Mouse (Mus musculus): ENCODE results near the gene Apip. TPM values are rescaled to one million over a fixed set of nuclear protein-coding genes. Genes with fewer than 3 reads are reported as not detected.

Apip gene
- polyA plus RNA-seq, 1 experiment from 2014 or later, result 68.1 TPM

DNA sequence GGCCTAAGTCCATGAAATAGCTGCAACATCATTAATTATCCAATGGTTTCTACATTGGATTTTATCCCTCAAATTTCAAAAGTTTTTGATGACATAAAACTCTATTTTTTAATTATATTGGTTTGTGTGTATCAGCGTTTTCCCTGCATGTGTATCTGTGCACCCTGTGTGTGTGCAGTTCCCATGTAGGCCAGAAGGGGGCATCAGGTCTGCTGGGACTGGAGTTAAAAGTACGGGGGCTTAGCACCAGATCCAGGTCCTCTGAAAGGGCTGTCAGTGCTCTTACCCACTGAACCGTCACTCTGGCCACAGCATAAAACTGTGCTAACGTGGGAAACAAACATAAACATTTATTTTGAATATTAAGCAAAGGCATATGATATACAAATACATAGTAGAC is 14.6 kb downstream of the Apip start:
- no peak for ATAC-seq (ENCODE audit: low FRiP score, low TSS enrichment)
- H3K36me3 ChIP-seq (ENCODE audit: insufficient read depth, low read length), result peaks cover 7% of the 10 kb centered on the region
- H3K4me1 ChIP-seq (ENCODE audit: insufficient read depth, low read length), result no peaks in the 10 kb centered on the region
- H3K4me3 ChIP-seq (ENCODE audit: low read length), result no peak overlapping the region
- H3K9ac ChIP-seq (replicated peaks; ENCODE audit: low read length), result no peak overlapping the region
- no peaks in the 10 kb centered on the region for H3K9me3 ChIP-seq (ENCODE audit: low read length)
- WGBS, result 94% methylated on average over 4 of the region's 4 CpGs
- no peaks in the 10 kb centered on the region for H3K27me3 ChIP-seq (ENCODE audit: insufficient read depth, low read length)
- no peak overlapping the region for H3K27ac ChIP-seq (ENCODE audit: low read length)
- no peak overlapping the region for H3K4me2 ChIP-seq (replicated peaks; ENCODE audit: low read depth, low read length)

DNA sequence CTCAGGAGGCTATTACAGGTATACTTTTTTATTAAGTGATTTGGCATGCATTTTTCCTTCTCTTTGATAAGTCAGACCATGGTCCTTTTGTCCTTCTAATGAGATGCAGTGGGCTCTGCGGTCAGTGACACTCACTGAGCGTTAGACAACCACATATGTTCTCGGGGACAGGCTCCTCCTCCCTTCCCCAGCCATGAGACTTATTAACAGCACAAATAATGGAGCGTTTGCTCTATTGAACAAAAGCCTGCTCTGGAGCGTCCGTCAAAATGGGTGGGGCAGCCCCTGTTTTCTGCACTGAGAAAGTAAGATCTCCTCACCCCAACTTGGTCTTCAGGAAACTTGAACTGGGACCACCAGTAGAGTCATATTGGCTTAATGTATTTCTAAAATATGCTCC is 16.0 kb downstream of the Apip start:
- Histone ChIP-seq H3K4me2 (replicated peaks; ENCODE audit: low read depth, low read length) (no peak overlapping the region), H3K4me1 (ENCODE audit: insufficient read depth, low read length) (no peaks in the 10 kb centered on the region), H3K9me3 (ENCODE audit: low read length) (no peaks in the 10 kb centered on the region), H3K4me3 (ENCODE audit: low read length) (no peak overlapping the region), H3K9ac (replicated peaks; ENCODE audit: low read length) (no peak overlapping the region), H3K27ac (ENCODE audit: low read length) (no peak overlapping the region), H3K36me3 (ENCODE audit: insufficient read depth, low read length) (peaks cover 17% of the 10 kb centered on the region), H3K27me3 (ENCODE audit: insufficient read depth, low read length) (no peaks in the 10 kb centered on the region)
- ATAC-seq (ENCODE audit: low FRiP score, low TSS enrichment), result no peak
- WGBS, result 78% methylated on average over 6 of the region's 6 CpGs

DNA sequence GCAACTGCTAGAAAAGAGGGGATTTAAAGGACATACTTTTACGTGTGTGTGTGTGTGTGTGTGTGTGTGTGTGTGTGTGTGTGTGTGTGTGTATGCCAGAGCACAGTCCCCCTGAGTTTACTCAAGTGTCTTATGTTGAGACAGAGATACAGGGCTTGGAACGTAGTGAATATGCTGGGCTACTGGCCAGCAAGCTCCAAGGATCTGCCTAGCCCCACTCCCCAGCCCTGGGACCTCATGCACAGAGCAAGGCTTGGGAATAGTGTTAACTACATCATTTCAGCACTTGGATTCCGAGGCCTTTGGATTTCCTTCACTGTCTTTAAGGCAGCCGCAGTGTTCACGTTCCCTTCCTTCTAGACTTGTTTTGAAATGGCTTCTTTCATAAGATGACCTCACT is 29.1 kb downstream of the Apip start:
- H3K27ac ChIP-seq (ENCODE audit: low read length), result no peak overlapping the region
- H3K4me2 ChIP-seq (replicated peaks; ENCODE audit: low read depth, low read length), result no peak overlapping the region
- no peaks in the 10 kb centered on the region for H3K36me3 ChIP-seq (ENCODE audit: insufficient read depth, low read length)
- no peaks in the 10 kb centered on the region for H3K27me3 ChIP-seq (ENCODE audit: insufficient read depth, low read length)
- no peak overlapping the region for H3K4me3 ChIP-seq (ENCODE audit: low read length)
- no peaks in the 10 kb centered on the region for H3K4me1 ChIP-seq (ENCODE audit: insufficient read depth, low read length)
- no peak overlapping the region for H3K9ac ChIP-seq (replicated peaks; ENCODE audit: low read length)
- H3K9me3 ChIP-seq (ENCODE audit: low read length), result no peaks in the 10 kb centered on the region
- 65% methylated on average over 5 of the region's 5 CpGs for WGBS
- ATAC-seq (ENCODE audit: low FRiP score, low TSS enrichment), result no peak

GRCm38 (mm10) chr2:103106172-103106571 is 32.7 kb downstream of the Apip start:
- no peak overlapping the region for H3K4me3 ChIP-seq (ENCODE audit: low read length)
- no peaks in the 10 kb centered on the region for H3K9me3 ChIP-seq (ENCODE audit: low read length)
- WGBS, result 80% methylated on average over 2 of the region's 2 CpGs
- ATAC-seq (ENCODE audit: low FRiP score, low TSS enrichment), result no peak
- H3K27me3 ChIP-seq (ENCODE audit: insufficient read depth, low read length), result no peaks in the 10 kb centered on the region
- H3K4me2 ChIP-seq (replicated peaks; ENCODE audit: low read depth, low read length), result no peak overlapping the region
- no peak overlapping the region for H3K27ac ChIP-seq (ENCODE audit: low read length)
- no peak overlapping the region for H3K9ac ChIP-seq (replicated peaks; ENCODE audit: low read length)
- no peaks in the 10 kb centered on the region for H3K36me3 ChIP-seq (ENCODE audit: insufficient read depth, low read length)
- H3K4me1 ChIP-seq (ENCODE audit: insufficient read depth, low read length), result no peaks in the 10 kb centered on the region

DNA sequence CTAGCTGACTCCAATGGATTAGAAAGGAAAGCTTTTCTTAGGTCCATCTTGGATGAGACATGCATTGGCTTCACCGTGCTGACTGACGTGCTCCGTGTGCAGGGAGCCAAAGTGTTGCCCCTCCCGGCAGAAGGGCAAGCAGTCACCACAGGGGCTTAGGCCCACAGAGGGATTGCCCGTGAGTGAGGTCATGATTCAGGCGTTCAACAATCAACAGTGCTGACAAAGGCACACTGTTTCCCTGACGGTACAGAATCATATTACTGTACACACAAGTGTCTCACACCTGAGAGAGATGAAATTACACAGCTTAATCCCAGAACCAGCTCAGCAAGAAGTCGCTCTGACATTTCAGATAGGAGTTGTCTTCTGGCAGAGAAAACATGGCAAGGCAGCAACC is 38.2 kb downstream of the Apip start:
- Histone ChIP-seq H3K4me3 (ENCODE audit: low read length) (no peak overlapping the region), H3K9me3 (ENCODE audit: low read length) (no peaks in the 10 kb centered on the region), H3K27me3 (ENCODE audit: insufficient read depth, low read length) (no peaks in the 10 kb centered on the region), H3K36me3 (ENCODE audit: insufficient read depth, low read length) (no peaks in the 10 kb centered on the region), H3K4me2 (replicated peaks; ENCODE audit: low read depth, low read length) (no peak overlapping the region), H3K9ac (replicated peaks; ENCODE audit: low read length) (no peak overlapping the region), H3K4me1 (ENCODE audit: insufficient read depth, low read length) (peaks cover 5% of the 10 kb centered on the region; the same call in 1 of the 2 replicates), H3K27ac (ENCODE audit: low read length) (no peak overlapping the region)
- no peak for ATAC-seq (ENCODE audit: low FRiP score, low TSS enrichment)
- 40% methylated on average over 8 of the region's 8 CpGs for WGBS

DNA sequence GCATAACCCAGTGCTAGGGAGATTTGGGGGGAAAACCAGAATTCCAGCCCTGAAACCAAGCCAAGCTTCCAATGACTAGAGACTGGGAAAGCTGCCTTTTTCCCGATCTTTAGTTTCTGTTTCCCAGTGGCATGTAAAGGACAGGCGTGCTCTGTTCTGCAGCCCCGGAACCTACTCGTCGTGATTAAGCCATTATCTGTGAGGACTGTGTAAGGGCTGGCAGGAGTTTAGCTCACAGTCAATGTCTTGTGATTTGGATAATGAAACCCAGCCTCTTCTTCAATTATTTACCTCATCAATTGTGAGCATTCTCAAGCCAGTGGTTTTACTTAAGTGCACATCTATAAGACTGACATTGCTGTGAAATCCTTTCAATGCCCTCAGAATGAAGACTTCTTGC is 43.7 kb downstream of the Apip start:
- no peak overlapping the region for H3K4me2 ChIP-seq (replicated peaks; ENCODE audit: low read depth, low read length)
- WGBS, result 80% methylated on average over 5 of the region's 5 CpGs
- ATAC-seq (ENCODE audit: low FRiP score, low TSS enrichment), result no peak
- peaks cover 3% of the 10 kb centered on the region; the same call in 1 of the 2 replicates for H3K4me1 ChIP-seq (ENCODE audit: insufficient read depth, low read length)
- no peaks in the 10 kb centered on the region for H3K27me3 ChIP-seq (ENCODE audit: insufficient read depth, low read length)
- H3K9me3 ChIP-seq (ENCODE audit: low read length), result no peaks in the 10 kb centered on the region
- no peaks in the 10 kb centered on the region for H3K36me3 ChIP-seq (ENCODE audit: insufficient read depth, low read length)
- H3K4me3 ChIP-seq (ENCODE audit: low read length), result no peak overlapping the region
- no peak overlapping the region for H3K9ac ChIP-seq (replicated peaks; ENCODE audit: low read length)
- H3K27ac ChIP-seq (ENCODE audit: low read length), result no peak overlapping the region

DNA sequence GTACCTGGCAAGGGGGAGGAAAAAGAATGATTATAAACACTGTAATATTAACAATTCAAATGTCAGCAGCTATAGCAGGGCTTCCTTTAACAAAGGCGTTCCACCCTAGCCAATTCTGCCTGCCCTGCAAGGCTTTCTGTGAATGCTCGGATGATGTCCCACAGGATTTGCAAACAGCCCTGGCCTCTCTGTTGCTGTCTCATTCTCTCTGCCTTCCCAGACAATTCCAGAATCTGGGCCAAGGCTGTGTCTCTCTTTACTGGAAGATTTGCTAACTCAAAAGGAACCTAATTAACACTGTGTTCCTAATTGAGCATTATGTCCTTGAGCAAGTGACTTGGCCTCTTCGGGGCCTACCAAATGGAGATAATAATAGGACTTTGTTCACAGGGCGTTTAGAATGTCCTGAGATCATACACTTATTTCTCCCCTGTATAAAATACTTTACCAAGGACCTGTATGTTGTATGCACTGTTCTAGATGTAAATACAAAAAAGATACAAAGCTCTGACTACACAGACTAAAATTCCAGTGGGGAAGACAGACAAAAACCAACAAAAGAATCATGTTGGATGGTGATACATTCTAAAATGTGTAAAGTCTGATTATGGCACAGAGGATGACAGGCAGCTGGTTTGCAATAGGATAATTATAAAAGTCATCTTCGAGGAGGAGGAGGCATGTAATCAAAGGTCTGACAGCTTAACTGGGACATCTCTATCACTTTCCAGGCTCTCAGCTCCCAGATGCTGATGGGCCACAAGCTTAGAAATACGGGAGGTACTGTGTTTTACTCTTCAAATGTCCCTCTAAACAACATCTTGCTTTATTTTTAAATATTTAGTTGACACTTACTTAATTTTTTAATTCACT is 45.1 kb downstream of the Apip start:
- Histone ChIP-seq H3K4me2 (replicated peaks; ENCODE audit: low read depth, low read length) (no peak overlapping the region), H3K9ac (replicated peaks; ENCODE audit: low read length) (no peak overlapping the region), H3K4me3 (ENCODE audit: low read length) (no peak overlapping the region), H3K4me1 (ENCODE audit: insufficient read depth, low read length) (no peaks in the 10 kb centered on the region), H3K36me3 (ENCODE audit: insufficient read depth, low read length) (no peaks in the 10 kb centered on the region), H3K27ac (ENCODE audit: low read length) (no peak overlapping the region), H3K9me3 (ENCODE audit: low read length) (no peaks in the 10 kb centered on the region), H3K27me3 (ENCODE audit: insufficient read depth, low read length) (no peaks in the 10 kb centered on the region)
- ATAC-seq (ENCODE audit: low FRiP score, low TSS enrichment), result no peak
- WGBS, result 61% methylated on average over 6 of the region's 6 CpGs

- no peak for ATAC-seq (ENCODE audit: low FRiP score, low TSS enrichment)
- WGBS, result 71% methylated on average over 7 of the region's 7 CpGs
Measured at GRCm38 (mm10) chr2:103119197-103119854, 45.9 kb downstream of the Apip start.

DNA sequence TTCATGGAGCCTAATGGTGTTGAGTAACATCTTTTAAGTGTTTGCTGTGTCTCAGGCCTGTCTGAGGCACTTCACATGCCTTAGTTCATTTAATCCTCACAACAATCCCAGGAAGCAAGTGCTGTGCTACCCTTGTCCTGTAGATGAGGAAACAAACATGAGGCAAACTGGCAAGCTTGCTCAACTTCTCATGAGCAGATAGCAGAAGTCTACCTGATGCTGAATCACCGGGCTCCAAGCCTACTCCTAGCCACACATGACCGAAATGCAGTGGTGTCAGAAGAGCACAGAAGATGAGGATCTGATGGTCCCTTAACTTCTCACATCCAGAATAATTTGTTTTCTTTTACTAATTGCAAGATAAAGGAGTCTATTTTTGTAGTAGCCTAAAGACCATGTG is 56.2 kb downstream of the Apip start:
- Histone ChIP-seq H3K9me3 (ENCODE audit: low read length) (no peaks in the 10 kb centered on the region), H3K27me3 (ENCODE audit: insufficient read depth, low read length) (no peaks in the 10 kb centered on the region), H3K4me3 (ENCODE audit: low read length) (no peak overlapping the region), H3K4me2 (replicated peaks; ENCODE audit: low read depth, low read length) (no peak overlapping the region), H3K27ac (ENCODE audit: low read length) (no peak overlapping the region), H3K4me1 (ENCODE audit: insufficient read depth, low read length) (no peaks in the 10 kb centered on the region), H3K36me3 (ENCODE audit: insufficient read depth, low read length) (no peaks in the 10 kb centered on the region), H3K9ac (replicated peaks; ENCODE audit: low read length) (no peak overlapping the region)
- WGBS, result 92% methylated on average over 2 of the region's 2 CpGs
- no peak for ATAC-seq (ENCODE audit: low FRiP score, low TSS enrichment)

More at GRCm38 (mm10) chr2:103119197-103119854, 45.9 kb downstream of the Apip start:
- no peak overlapping the region for H3K27ac ChIP-seq (ENCODE audit: low read length)
- no peaks in the 10 kb centered on the region for H3K9me3 ChIP-seq (ENCODE audit: low read length)
- H3K36me3 ChIP-seq (ENCODE audit: insufficient read depth, low read length), result no peaks in the 10 kb centered on the region
- no peak overlapping the region for H3K4me3 ChIP-seq (ENCODE audit: low read length)
- H3K4me1 ChIP-seq (ENCODE audit: insufficient read depth, low read length), result no peaks in the 10 kb centered on the region
- no peak overlapping the region for H3K4me2 ChIP-seq (replicated peaks; ENCODE audit: low read depth, low read length)
- no peaks in the 10 kb centered on the region for H3K27me3 ChIP-seq (ENCODE audit: insufficient read depth, low read length)
- no peak overlapping the region for H3K9ac ChIP-seq (replicated peaks; ENCODE audit: low read length)

DNA sequence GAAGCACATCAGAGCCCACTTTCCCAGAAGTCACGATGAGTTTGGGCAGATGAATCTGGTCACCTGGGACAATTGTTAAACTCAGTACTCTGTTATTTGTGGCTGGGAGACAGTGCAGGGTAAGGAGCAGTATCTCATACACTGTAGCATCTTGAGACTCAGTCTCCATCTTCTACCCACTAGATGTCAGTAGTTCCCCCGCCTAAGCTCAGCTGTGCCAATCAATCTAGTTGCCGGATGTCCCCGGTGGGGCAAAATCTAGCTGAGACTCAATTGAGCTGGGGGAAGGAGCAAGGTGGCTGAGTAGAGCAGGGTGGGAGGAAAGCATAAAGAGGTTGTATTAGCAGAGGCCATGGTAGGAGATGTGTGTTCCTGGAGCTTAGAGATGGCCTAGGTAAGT is 57.7 kb downstream of the Apip start:
- Histone ChIP-seq H3K36me3 (ENCODE audit: insufficient read depth, low read length) (no peaks in the 10 kb centered on the region), H3K4me1 (ENCODE audit: insufficient read depth, low read length) (no peaks in the 10 kb centered on the region), H3K27me3 (ENCODE audit: insufficient read depth, low read length) (no peaks in the 10 kb centered on the region), H3K4me3 (ENCODE audit: low read length) (no peak overlapping the region), H3K27ac (ENCODE audit: low read length) (no peak overlapping the region), H3K4me2 (replicated peaks; ENCODE audit: low read depth, low read length) (no peak overlapping the region), H3K9me3 (ENCODE audit: low read length) (no peaks in the 10 kb centered on the region), H3K9ac (replicated peaks; ENCODE audit: low read length) (no peak overlapping the region)
- no peak; the same call in 1 of the 2 replicates for ATAC-seq (ENCODE audit: low FRiP score, low TSS enrichment)
- WGBS, result 22% methylated on average over 4 of the region's 4 CpGs

Data from kidney, embryonic 16.5 days (tissue).